14 mouse cellular contexts compared by ENCODE assay signal in genomic region chr10:8936369-8936768, GRCm38 (mm10). TPM values are rescaled to one million over a fixed set of nuclear protein-coding genes. Genes with fewer than 3 reads are reported as not detected.
DNase-seq lines count a peak whose midpoint lies in the region; TF ChIP-seq lines count a peak whose summit lies in the region.
"Had no signal": no experiment of that assay in that cellular context is flagged by ENCODE, and none has a peak within 500 bp of the region (broad histone marks: within the 10 kb centered on the region; RNA-seq: fewer than 3 reads in every experiment).

No protein-coding gene starts in this region.

- peak; percentile 96 for DNase-seq in heart, adult 11 months
- DNase-seq in heart, adult 8-10 months (ENCODE audit: low spot score): no peak
- peak; percentile 49 for DNase-seq in liver, adult 2 months (ENCODE audit: extremely low read depth, low read depth, low spot score)
- no peak for DNase-seq in liver
- DNase-seq in brain, adult 2 months (ENCODE audit: low read depth, low spot score): peak; percentile 41
- DNase-seq in heart, postnatal 25 days (ENCODE audit: low spot score): peak; percentile 22
- no peak for DNase-seq in adrenal gland, postnatal 25 days
- DNase-seq in left cerebral cortex, adult 11 months (ENCODE audit: low spot score): no peak
- DNase-seq: cerebellum, postnatal 14 days; lung, adult 2 months; midbrain, embryonic 14.5 days had no signal

- TF ChIP-seq POLR2A in liver, adult 2 months (IDR thresholded peaks at IDR 0.05; ENCODE audit: extremely low read depth, insufficient read depth, low read length): no peak

- intact Hi-C loops in heart, postnatal 25 days (cut with DNase I): no loop called here

- WGBS in liver, adult 2 months: 55% methylated on average over 4 of the region's 4 CpGs

- no peak overlapping the region for H3K9ac ChIP-seq in liver, adult 2 months (ENCODE audit: low read depth, low read length)
- H3K9ac ChIP-seq: forebrain, embryonic 13.5 days had no signal

- H3K27me3 ChIP-seq in liver, adult 2 months (ENCODE audit: control insufficient read depth, insufficient read depth, low read length): no peaks in the 10 kb centered on the region
- H3K27me3 ChIP-seq: Patski had no signal

- H3K27ac ChIP-seq in liver, adult 2 months (replicated peaks; ENCODE audit: insufficient read depth, low read depth, low read length): no peak overlapping the region
- H3K27ac ChIP-seq: forebrain, embryonic 13.5 days; hindbrain, postnatal 0 days had no signal

- no peaks in the 10 kb centered on the region for H3K79me2 ChIP-seq in liver, adult 2 months (ENCODE audit: control insufficient read depth, insufficient read depth, low read length)

- H3K36me3 ChIP-seq in liver, adult 2 months (ENCODE audit: control insufficient read depth, insufficient read depth, low read length): no peaks in the 10 kb centered on the region

- H3K4me3 ChIP-seq in liver, adult 2 months (ENCODE audit: insufficient read depth, low read depth, low read length): no peak overlapping the region
- H3K4me3 ChIP-seq: forebrain, embryonic 13.5 days had no signal

- peaks cover 8% of the 10 kb centered on the region for H3K4me1 ChIP-seq in liver, adult 2 months (ENCODE audit: control insufficient read depth, insufficient read depth, low read length)
- H3K4me1 ChIP-seq: forebrain, embryonic 13.5 days had no signal

- TF ChIP-seq CTCF in liver, adult 2 months (IDR thresholded peaks at IDR 0.05; ENCODE audit: low read depth, low read length): no peak

RNA-seq across cellular contexts. Expression of gene Sash1, which starts 50.5 kb away (rescaled TPM):
- total RNA-seq in heart, adult 8-10 months (2022): 10 to 100 TPM; 22.3 to 26.1 (median 24.0) TPM
- 21.1 and 27.3 TPM in 2 replicates for total RNA-seq in liver, adult 2 months (2014; rRNA removed)
- polyA plus RNA-seq in liver, adult 2 months (2012; rRNA removed): 6.9 and 9.6 TPM in 2 replicates
- total RNA-seq in heart, postnatal 25 days (2021): 10 to 100 TPM; 26.8 to 31.1 TPM
- 21.9 and 28.1 TPM in 2 replicates for total RNA-seq in adrenal gland, postnatal 25 days (2021)

Comparison
In these comparisons a context has a peak if more than half of its experiments do, and no peak if none do; other contexts are left out.
1. DNase-seq: peak in heart, adult 11 months (single experiment), liver, adult 2 months (single experiment), brain, adult 2 months (single experiment) and heart, postnatal 25 days (single experiment); none in heart, adult 8-10 months (single experiment), liver (single experiment), adrenal gland, postnatal 25 days (single experiment) and left cerebral cortex, adult 11 months (single experiment).